Mouse (Mus musculus): Measurements from ENCODE around the gene Samd4. TPM values are rescaled to one million over a fixed set of nuclear protein-coding genes. Genes with fewer than 3 reads are reported as not detected.
A peak's percentile ranks its signal among the peaks of the same experiment; 100 is the strongest.

Gene Samd4
- total RNA-seq, 2 experiments from 2014 or later, result 23.7 to 25.7 TPM

- no peak for DNase-seq (ENCODE audit: low spot score in 2 of 2)
- intact Hi-C loops (cut with DNase I), result no loop called here
Measured at GRCm38 (mm10) chr14:46945903-46946490, 63.3 kb downstream of the Samd4 start.

GRCm38 (mm10) chr14:46947644-46948043 is 65.0 kb downstream of the Samd4 start:
- intact Hi-C loops (cut with DNase I), result no loop called here
- no peak for DNase-seq (ENCODE audit: low spot score in 2 of 2)

DNA sequence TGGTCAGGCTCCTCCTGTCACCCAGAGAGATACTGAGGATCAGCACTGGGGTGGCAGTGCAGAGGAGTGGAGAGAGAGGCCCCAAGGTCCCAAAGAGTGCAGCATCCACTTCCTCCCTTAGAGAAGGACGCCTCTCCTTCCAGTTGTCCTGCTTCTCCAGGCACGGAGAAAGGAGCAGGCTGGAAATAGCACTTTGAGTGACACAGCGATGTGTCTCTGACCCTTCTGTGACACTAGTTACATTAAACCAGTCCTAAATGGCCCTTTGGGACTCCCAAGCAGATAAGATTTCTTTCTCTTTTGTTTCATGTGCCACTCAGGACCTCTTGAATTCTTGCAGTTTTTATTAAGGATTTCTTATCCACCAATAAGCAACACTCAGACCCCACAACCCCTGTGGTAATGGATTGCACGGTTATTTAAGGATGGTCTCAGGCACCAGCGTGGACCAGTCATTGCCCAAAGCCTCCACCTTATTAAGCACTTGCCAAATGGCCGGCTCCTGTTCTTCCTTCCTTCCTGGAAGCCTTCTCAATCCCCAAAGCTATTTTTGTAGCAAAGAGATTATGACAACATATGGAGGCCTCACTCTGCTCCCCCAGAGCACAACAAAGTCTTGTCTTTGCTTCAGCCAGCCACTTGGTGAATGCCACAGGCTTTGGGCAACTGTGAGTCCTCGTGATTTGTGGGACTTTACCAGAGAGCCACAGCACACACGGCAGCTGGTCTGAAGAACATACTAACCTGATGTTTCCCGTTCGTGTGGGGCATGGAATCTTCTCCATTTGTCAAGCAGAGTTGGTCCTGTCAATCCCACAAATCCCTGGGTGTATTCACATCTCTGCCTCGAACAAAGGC is 68.1 kb downstream of the Samd4 start:
- intact Hi-C loops (cut with DNase I), result no loop called here
- no peak for DNase-seq (ENCODE audit: low spot score in 2 of 2)

GRCm38 (mm10) chr14:46952264-46952663 is 69.6 kb downstream of the Samd4 start:
- no peak for DNase-seq (ENCODE audit: low spot score in 2 of 2)
- intact Hi-C loops (cut with DNase I), result no loop called here

GRCm38 (mm10) chr14:46955109-46955508 is 72.5 kb downstream of the Samd4 start:
- DNase-seq (ENCODE audit: low spot score in 2 of 2), result no peak
- intact Hi-C loops (cut with DNase I), result no loop called here

DNA sequence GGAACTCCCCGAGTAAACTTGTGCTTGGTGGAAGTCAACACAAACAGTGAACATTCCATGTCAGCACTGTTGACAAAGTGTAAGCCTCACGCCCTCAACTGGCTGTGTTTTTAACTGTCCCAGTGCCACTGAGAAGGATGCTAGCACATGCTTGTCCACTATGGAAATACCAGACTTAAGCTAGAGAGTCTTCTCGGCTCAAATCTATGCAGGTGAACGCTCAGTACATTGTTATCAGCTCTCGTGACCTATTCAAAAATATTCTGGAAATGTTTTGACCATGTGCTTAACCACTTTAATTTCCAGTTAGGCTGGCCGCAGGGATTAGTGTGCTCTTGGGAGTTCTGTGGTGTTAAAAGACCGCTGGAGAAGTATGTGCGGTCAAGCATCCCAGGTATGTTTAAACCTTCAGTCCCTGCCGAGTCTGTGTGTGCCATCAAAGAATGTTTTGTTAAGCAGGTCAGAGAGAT is 73.0 kb downstream of the Samd4 start:
- DNase-seq (ENCODE audit: low spot score in 2 of 2), result no peak
- intact Hi-C loops (cut with DNase I), result no loop called here

GRCm38 (mm10) chr14:46956121-46956520 is 73.5 kb downstream of the Samd4 start:
- no peak for DNase-seq (ENCODE audit: low spot score in 2 of 2)
- intact Hi-C loops (cut with DNase I), result no loop called here

- no peak for DNase-seq (ENCODE audit: low spot score in 2 of 2)
- intact Hi-C loops (cut with DNase I), result no loop called here
Measured at GRCm38 (mm10) chr14:46959166-46959721, 76.6 kb downstream of the Samd4 start.

DNA sequence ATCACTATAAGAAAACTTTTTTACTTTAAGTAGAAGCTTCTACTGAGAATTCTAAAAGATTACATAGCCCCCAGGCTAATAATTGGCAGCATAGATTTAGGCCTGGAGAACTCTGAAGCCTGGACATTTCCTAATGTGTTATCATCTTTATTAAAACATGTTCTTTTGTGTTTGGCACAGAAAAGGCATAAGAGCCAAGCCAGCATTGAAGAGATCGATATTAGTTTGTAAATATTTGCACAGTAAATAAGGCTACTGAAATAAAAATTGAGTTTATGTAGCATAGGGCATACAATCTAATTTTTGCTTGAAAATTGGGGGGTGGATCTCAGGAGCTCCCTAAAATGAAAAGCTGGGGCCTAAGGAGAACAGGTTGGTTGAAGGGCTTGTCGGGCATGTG is 77.2 kb downstream of the Samd4 start:
- intact Hi-C loops (cut with DNase I), result no loop called here
- no peak for DNase-seq (ENCODE audit: low spot score in 2 of 2)

DNA sequence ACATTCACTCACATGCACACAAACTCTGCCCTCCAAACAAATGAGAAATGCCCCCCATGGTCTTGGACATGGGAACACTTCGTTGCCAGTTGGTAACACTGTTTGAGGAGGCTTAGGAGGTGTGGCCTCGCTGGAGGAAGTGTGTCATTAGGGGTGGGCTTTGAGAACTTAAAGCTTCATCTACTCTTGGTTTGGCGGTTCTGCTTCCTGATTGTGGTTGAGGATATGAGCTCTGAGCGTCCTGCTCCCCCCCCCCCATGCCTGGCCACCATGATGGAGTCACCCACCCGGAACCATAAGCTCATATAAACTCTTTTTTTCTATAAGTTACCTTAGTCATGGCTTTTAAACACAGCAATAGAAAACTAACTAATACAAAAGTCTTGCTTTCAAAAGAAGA is 80.2 kb downstream of the Samd4 start:
- DNase-seq (ENCODE audit: low spot score in 2 of 2), result no peak
- intact Hi-C loops (cut with DNase I), result no loop called here

GRCm38 (mm10) chr14:46964074-46964872 is 81.6 kb downstream of the Samd4 start:
- DNase-seq (ENCODE audit: low spot score in 2 of 2), result no peak
- intact Hi-C loops (cut with DNase I), result no loop called here

DNA sequence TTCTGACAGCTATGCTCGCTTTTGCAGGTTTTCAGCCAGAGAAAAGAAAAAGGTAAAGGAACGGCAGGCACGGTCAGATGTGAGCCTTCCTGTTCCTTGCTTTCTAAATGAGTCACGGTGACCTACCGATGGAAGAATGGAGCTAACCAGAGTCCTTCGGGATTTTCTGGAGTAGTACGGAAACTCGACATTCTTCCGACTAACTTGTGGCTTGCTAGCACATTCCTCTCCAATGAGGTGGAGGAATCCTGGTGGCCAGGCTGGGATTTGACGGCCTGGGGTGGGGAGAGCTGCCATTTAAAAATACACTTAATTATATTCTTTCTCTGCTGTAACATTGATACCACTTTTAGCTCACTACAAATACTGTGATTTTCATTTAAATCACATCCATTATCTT is 83.6 kb downstream of the Samd4 start:
- DNase-seq (ENCODE audit: low spot score in 2 of 2), result no peak
- intact Hi-C loops (cut with DNase I), result no loop called here

DNA sequence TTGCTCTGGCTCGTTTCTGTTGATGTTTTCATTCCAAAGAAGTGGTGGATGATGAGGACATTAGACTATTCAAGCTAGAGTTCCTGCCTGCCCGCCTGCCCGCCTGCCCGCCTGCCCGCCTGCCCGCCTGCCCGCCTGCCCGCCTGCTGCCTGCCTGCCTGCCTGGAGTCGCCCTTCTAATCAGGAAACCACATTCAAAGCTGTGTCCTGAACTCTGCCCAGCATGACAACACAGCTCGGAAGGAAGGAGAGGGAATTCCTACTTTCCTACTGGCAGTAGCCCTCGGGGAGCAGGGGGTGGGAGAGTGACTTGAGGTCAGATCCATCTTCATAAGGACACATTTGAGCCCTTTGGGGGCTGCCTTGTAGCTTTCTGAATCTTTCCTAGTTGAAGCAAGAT is 85.4 kb downstream of the Samd4 start:
- intact Hi-C loops (cut with DNase I), result no loop called here
- DNase-seq (ENCODE audit: low spot score in 2 of 2), result no peak

DNA sequence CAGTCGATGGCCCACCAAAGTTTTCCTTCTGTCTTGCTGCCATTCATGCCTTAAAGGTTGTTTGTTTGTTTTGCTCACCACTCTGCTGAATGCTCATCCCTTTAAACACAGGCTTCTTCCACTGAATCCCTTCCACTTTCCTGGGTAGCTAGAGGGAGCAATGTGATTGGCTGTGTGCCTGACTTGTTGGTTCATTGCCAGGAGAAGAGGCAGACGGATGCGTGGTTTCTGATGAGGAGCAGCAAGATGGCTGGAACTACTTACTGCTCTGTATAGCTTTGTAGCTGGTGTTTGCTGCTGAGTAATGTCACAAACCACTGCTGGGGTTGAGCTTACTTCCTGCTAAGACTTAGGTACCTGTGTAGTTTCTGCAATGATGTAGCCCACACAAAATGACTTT is 88.0 kb downstream of the Samd4 start:
- peak in 1 of 2 experiments; percentile 57 for DNase-seq (ENCODE audit: low spot score in 2 of 2)
- intact Hi-C loops (cut with DNase I), result no loop called here

GRCm38 (mm10) chr14:46971802-46972201 is 89.1 kb downstream of the Samd4 start:
- no peak for DNase-seq (ENCODE audit: low spot score in 2 of 2)
- intact Hi-C loops (cut with DNase I), result no loop called here

DNA sequence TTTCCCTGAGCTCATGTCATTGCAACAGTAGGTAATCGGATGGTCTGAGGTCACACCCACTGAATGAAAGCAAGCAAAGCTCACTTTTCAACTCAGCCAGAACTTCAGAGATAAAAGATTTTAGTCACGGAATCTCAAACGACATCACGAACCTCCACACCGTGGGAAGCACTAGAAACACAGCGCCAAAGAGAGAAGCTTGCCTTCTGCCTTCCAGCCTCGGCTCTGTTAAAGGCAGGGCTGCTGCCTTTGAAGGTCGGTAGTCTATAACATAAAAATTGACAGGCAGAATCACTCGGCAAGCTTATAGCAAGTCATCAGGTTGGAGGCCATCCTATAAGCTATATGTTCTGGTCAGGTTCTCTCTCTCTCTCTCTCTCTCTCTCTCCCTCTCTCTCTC is 92.2 kb downstream of the Samd4 start:
- intact Hi-C loops (cut with DNase I), result no loop called here

GRCm38 (mm10) chr14:46975969-46976368 is 93.3 kb downstream of the Samd4 start:
- intact Hi-C loops (cut with DNase I), result no loop called here

More for the DNA sequence above, 92.2 kb downstream of the Samd4 start:
- no peak for DNase-seq (ENCODE audit: low spot score in 2 of 2)

DNA sequence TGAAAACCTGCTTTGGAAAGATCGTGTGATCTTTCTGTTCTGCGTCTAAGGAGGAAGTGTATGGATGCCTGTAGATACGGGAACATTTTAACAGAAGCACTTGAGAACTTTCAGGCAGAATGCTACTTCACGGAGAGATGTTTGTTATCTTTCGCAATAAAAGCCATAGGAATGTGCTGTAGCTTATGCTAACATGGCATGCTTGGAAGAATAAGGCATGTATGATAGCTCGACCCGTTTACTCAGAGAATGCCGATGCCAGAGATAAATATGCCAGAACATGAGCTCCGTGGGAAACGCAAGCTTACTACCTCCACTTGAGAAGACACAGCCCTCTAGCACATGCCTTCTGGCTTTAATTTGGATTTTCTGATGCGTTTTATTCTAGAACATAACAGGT is 94.1 kb downstream of the Samd4 start:
- intact Hi-C loops (cut with DNase I), result no loop called here
- no peak for DNase-seq (ENCODE audit: low spot score in 2 of 2)

More at GRCm38 (mm10) chr14:46975969-46976368, 93.3 kb downstream of the Samd4 start:
- DNase-seq (ENCODE audit: low spot score in 2 of 2), result no peak

GRCm38 (mm10) chr14:46977660-46978059 is 95.0 kb downstream of the Samd4 start:
- no peak for DNase-seq (ENCODE audit: low spot score in 2 of 2)
- intact Hi-C loops (cut with DNase I), result no loop called here

DNA sequence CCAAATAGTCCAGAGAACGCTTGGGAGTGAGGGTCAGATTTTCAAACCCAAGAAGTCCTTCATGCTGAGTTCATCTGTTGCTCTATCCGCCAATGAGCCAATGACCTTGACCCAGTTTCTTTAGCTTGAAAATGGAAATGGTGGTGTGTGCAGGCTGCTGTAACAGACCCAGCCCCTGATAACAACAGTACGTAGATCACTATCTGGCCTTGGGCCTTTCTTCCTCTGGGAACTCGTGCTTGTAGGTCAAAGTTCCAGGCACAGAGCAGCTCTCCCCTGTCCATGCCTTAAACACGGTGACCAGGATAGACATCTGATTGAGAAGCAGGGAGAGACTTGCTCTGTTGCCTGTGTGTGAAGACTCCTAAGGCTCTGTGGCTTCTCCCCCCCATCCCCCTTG is 96.5 kb downstream of the Samd4 start:
- DNase-seq (ENCODE audit: low spot score in 2 of 2), result no peak
- intact Hi-C loops (cut with DNase I), result no loop called here
